Mouse (Mus musculus) central nervous system, embryonic 18 days (tissue): ENCODE results near the gene Ip6k3. TPM values are rescaled to one million over a fixed set of nuclear protein-coding genes. Genes with fewer than 3 reads are reported as not detected.

Experiments
- polyA plus RNA-seq: library from polyadenylated mRNA; depleted of rRNA; stranded (reverse); fragments of >200 nt; gene quantifications from 2 replicates; pipeline ENCODE4 v1.2.3, GENCODE M21; 2012; rRNA removed

Ip6k3 gene
- 0.19 and 0.26 TPM in 2 replicates for polyA plus RNA-seq

GRCm38 (mm10) chr17:27167545-27167944 lies at the start of gene Ip6k3:
Gene Ip6k3 (minus strand): TSS chr17:27167795.

GRCm38 (mm10) chr17:27204075-27204909 lies 36.7 kb upstream of the Ip6k3 start, which contains the start of gene Lemd2:
Gene Lemd2 (minus strand): TSS chr17:27204469.

GRCm38 (mm10) chr17:27133551-27134141 lies 33.9 kb downstream of the Ip6k3 start, which contains the start of gene Uqcc2:
Gene Uqcc2 (minus strand): TSS chr17:27133916.

Other genes with a start within 250 kb of the Ip6k3 start
- gene Phf1, start 234.7 kb downstream of the Ip6k3 start, polyA plus RNA-seq, result 62.9 and 63.0 TPM in 2 replicates
- gene Cuta, start 228.2 kb downstream of the Ip6k3 start, polyA plus RNA-seq, result 99.9 and 107 TPM in 2 replicates
- 112 and 137 TPM in 2 replicates for gene Syngap1, start 226.5 kb downstream of the Ip6k3 start, polyA plus RNA-seq
- 21.5 and 23.4 TPM in 2 replicates for gene Zbtb9, start 194.6 kb downstream of the Ip6k3 start, polyA plus RNA-seq
- gene Bak1, start 138.8 kb downstream of the Ip6k3 start, polyA plus RNA-seq, result 27.9 and 29.6 TPM in 2 replicates
- gene Itpr3, start 110.5 kb downstream of the Ip6k3 start, polyA plus RNA-seq, result 1.6 and 1.8 TPM in 2 replicates
- 290 and 327 TPM in 2 replicates for gene Uqcc2, start 33.9 kb downstream of the Ip6k3 start, polyA plus RNA-seq
- 112 and 116 TPM in 2 replicates for gene Lemd2, start 36.7 kb upstream of the Ip6k3 start, polyA plus RNA-seq